In genomic region chr2:121695436-121695835, GRCm38 (mm10) we compare ENCODE assay signal across 10 mouse cellular contexts.
DNase-seq lines count a peak whose midpoint lies in the region; ATAC-seq and TF ChIP-seq lines count a peak whose summit lies in the region.
"Had no signal": no experiment of that assay in that cellular context is flagged by ENCODE, and none has a peak within 500 bp of the region (broad histone marks: within the 10 kb centered on the region; RNA-seq: fewer than 3 reads in every experiment).

No protein-coding gene starts in this region.

- no peaks in the 10 kb centered on the region for H3K36me3 ChIP-seq in midbrain, postnatal 0 days (ENCODE audit: insufficient read depth, low read length)
- no peaks in the 10 kb centered on the region for H3K36me3 ChIP-seq in midbrain, embryonic 13.5 days
- no peaks in the 10 kb centered on the region for H3K36me3 ChIP-seq in stomach, postnatal 0 days (ENCODE audit: control insufficient read depth, insufficient read depth, low read length)
- H3K36me3 ChIP-seq in hindbrain, embryonic 13.5 days = no peaks in the 10 kb centered on the region
- H3K36me3 ChIP-seq: midbrain, embryonic 15.5 days had no signal

- H3K4me1 ChIP-seq in midbrain, postnatal 0 days (ENCODE audit: insufficient read depth, low read length) = no peaks in the 10 kb centered on the region
- peaks cover 14% of the 10 kb centered on the region for H3K4me1 ChIP-seq in midbrain, embryonic 13.5 days (replicated peaks)
- H3K4me1 ChIP-seq in stomach, postnatal 0 days (replicated peaks; ENCODE audit: control insufficient read depth, insufficient read depth) = no peaks in the 10 kb centered on the region
- peaks cover 29% of the 10 kb centered on the region for H3K4me1 ChIP-seq in hindbrain, embryonic 13.5 days (replicated peaks)

- ATAC-seq in midbrain, postnatal 0 days (ENCODE audit: low FRiP score) = no peak
- no peak for ATAC-seq in midbrain, embryonic 13.5 days
- ATAC-seq in stomach, postnatal 0 days (ENCODE audit: low FRiP score, low TSS enrichment) = no peak
- no peak for ATAC-seq in hindbrain, embryonic 13.5 days (ENCODE audit: low FRiP score)
- ATAC-seq: midbrain, embryonic 15.5 days had no signal

- 86% methylated on average over 8 of the region's 10 CpGs for WGBS in midbrain, postnatal 0 days
- WGBS in midbrain, embryonic 13.5 days = 82% methylated on average over 10 of the region's 10 CpGs
- WGBS in stomach, postnatal 0 days = 74% methylated on average over 10 of the region's 10 CpGs
- WGBS in hindbrain, embryonic 13.5 days = 82% methylated on average over 10 of the region's 10 CpGs

- intact Hi-C loops in left cerebral cortex, postnatal 10 days (cut with DNase I) = loop anchor here (5.0 kb wide), 1 partner anchor 123 kb away; no protein-coding TSS in a partner anchor

- H3K4me2 ChIP-seq in midbrain, postnatal 0 days (ENCODE audit: low read depth, low read length, poor library complexity, severe bottlenecking) = no peak overlapping the region
- H3K4me2 ChIP-seq in midbrain, embryonic 13.5 days (replicated peaks) = no peak overlapping the region
- no peak overlapping the region for H3K4me2 ChIP-seq in stomach, postnatal 0 days (replicated peaks; ENCODE audit: low read depth)
- no peak overlapping the region for H3K4me2 ChIP-seq in hindbrain, embryonic 13.5 days
- H3K4me2 ChIP-seq: midbrain, embryonic 15.5 days had no signal

- H3K27ac ChIP-seq in midbrain, postnatal 0 days (ENCODE audit: low read depth, low read length) = no peak overlapping the region
- no peak overlapping the region for H3K27ac ChIP-seq in midbrain, embryonic 13.5 days
- H3K27ac ChIP-seq in stomach, postnatal 0 days (replicated peaks) = no peak overlapping the region
- no peak overlapping the region for H3K27ac ChIP-seq in hindbrain, embryonic 13.5 days
- H3K27ac ChIP-seq: midbrain, embryonic 15.5 days had no signal

- no peaks in the 10 kb centered on the region for H3K9me3 ChIP-seq in midbrain, postnatal 0 days (ENCODE audit: low read length)
- no peaks in the 10 kb centered on the region for H3K9me3 ChIP-seq in midbrain, embryonic 13.5 days
- H3K9me3 ChIP-seq in stomach, postnatal 0 days (ENCODE audit: control insufficient read depth, low read length) = no peaks in the 10 kb centered on the region
- H3K9me3 ChIP-seq in hindbrain, embryonic 13.5 days = no peaks in the 10 kb centered on the region
- H3K9me3 ChIP-seq: midbrain, embryonic 15.5 days had no signal

- TF ChIP-seq CTCF in midbrain, postnatal 0 days (IDR thresholded peaks at IDR 0.05) = peak; percentile 47
- peak; percentile 63 for TF ChIP-seq CTCF in stomach, postnatal 0 days (IDR thresholded peaks at IDR 0.05; ENCODE audit: low read depth)

- no peaks in the 10 kb centered on the region for H3K27me3 ChIP-seq in midbrain, postnatal 0 days (ENCODE audit: insufficient read depth, low read length)
- no peaks in the 10 kb centered on the region for H3K27me3 ChIP-seq in midbrain, embryonic 13.5 days
- H3K27me3 ChIP-seq in stomach, postnatal 0 days (ENCODE audit: control insufficient read depth, insufficient read depth, low read length) = no peaks in the 10 kb centered on the region
- H3K27me3 ChIP-seq in hindbrain, embryonic 13.5 days = no peaks in the 10 kb centered on the region
- H3K27me3 ChIP-seq: midbrain, embryonic 15.5 days had no signal

- no peak for TF ChIP-seq EP300 in stomach, postnatal 0 days (optimal IDR thresholded peaks at IDR 0.05)

- DNase-seq in heart, adult 11 months = peak; percentile 71
- DNase-seq in heart, adult 8-10 months (ENCODE audit: low spot score) = no peak
- DNase-seq in midbrain, postnatal 0 days (ENCODE audit: low spot score) = no peak
- DNase-seq in adipocyte (ENCODE audit: low spot score) = peak; percentile 31
- no peak for DNase-seq in stomach, postnatal 0 days (ENCODE audit: low spot score)
- no peak for DNase-seq in left cerebral cortex, postnatal 10 days (ENCODE audit: extremely low spot score in 1 of 2, low spot score in 2 of 2)
- DNase-seq: right cerebral cortex, postnatal 4 days had no signal

- H3K9ac ChIP-seq in midbrain, postnatal 0 days (replicated peaks; ENCODE audit: low read length, poor library complexity, severe bottlenecking) = no peak overlapping the region
- H3K9ac ChIP-seq in midbrain, embryonic 13.5 days (replicated peaks) = no peak overlapping the region
- no peak overlapping the region for H3K9ac ChIP-seq in stomach, postnatal 0 days (ENCODE audit: low read length)
- H3K9ac ChIP-seq in hindbrain, embryonic 13.5 days = no peak overlapping the region
- H3K9ac ChIP-seq: midbrain, embryonic 15.5 days had no signal

- no peak overlapping the region for H3K4me3 ChIP-seq in midbrain, postnatal 0 days (ENCODE audit: low read depth, low read length)
- no peak overlapping the region for H3K4me3 ChIP-seq in midbrain, embryonic 13.5 days (replicated peaks)
- no peak overlapping the region for H3K4me3 ChIP-seq in stomach, postnatal 0 days (ENCODE audit: low read depth, low read length)
- no peak overlapping the region for H3K4me3 ChIP-seq in hindbrain, embryonic 13.5 days
- H3K4me3 ChIP-seq: midbrain, embryonic 15.5 days had no signal

Comparison
In these comparisons a context has a peak if more than half of its experiments do, and no peak if none do; other contexts are left out.
1. DNase-seq: peak in heart, adult 11 months (single experiment) and adipocyte (single experiment); none in heart, adult 8-10 months (single experiment), midbrain, postnatal 0 days (single experiment), stomach, postnatal 0 days (single experiment) and left cerebral cortex, postnatal 10 days (0 of 2).